Mouse (Mus musculus) cerebellum, postnatal 10 days (tissue): ENCODE data around the gene Ptpre.
"Not testable (repeated sequence)": the region's sequence is repeated elsewhere in the genome, so short reads cannot be mapped to it uniquely, and the experiment has no call there.

Experiments
- DNase-seq, 2 experiments: peaks; one replicate each; pipeline ENCODE4 v3.0.0; 2021; ENCODE audit warnings: mixed read lengths in 2 of 2

The Ptpre gene

DNA sequence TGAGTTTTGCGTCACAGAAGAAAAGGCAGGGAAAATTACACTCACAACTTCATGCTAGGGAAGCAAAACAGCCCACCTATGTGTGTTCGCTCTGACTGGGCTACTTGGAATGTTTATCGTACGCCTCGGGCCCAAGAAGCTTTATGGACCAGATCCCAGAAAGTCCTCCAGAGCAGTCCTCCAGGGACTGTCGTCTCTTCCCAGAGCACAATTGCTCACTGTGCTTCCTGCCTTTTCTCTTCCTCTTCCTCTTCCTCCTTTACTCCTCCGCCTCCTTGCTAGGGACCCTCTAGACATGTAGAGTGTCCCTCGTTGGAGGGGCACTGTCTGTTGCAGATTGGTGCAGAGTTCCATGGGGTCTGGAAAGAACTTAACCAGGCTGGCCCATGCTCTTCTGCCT lies 111.5 kb downstream of the Ptpre start:
- DNase-seq: no peak

DNA sequence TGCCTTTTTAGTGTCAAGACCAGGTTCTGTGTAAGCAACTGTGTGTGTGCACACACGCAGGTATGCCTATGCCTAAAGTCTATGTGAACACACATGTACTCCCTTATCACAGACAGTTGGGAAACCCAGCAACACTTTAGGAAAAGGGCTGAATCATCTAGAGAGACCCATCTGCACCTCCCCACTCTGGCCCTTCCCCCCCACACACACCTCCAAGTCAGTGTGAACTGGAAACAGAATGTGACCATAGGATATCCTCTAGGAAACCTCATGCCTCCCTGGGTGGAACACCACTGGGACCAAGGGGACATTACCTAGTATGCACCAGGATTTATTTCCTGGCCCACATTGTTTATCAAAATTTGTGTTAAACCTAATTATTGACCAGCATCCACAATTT lies 112.0 kb downstream of the Ptpre start:
- no peak for DNase-seq

DNA sequence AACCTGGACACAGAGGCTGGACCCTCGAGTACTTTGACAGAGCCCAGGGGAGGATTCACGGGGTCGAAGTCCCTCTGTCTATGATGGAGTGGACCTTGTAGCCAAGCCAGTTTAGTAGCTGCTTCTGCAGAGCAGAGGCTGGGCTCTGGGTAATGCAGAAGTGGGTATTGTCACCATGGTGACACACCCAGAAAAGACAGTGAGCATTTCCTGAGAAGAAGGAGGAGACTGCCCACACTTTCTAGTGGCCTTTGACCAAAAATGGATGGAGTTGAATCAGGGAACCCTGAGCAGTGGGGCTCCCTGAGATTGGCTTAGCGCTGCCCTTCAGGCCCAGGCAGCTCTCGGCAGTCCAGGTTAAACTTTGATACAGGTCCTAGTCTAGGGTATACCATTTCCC lies 112.8 kb downstream of the Ptpre start:
- DNase-seq: no peak

DNA sequence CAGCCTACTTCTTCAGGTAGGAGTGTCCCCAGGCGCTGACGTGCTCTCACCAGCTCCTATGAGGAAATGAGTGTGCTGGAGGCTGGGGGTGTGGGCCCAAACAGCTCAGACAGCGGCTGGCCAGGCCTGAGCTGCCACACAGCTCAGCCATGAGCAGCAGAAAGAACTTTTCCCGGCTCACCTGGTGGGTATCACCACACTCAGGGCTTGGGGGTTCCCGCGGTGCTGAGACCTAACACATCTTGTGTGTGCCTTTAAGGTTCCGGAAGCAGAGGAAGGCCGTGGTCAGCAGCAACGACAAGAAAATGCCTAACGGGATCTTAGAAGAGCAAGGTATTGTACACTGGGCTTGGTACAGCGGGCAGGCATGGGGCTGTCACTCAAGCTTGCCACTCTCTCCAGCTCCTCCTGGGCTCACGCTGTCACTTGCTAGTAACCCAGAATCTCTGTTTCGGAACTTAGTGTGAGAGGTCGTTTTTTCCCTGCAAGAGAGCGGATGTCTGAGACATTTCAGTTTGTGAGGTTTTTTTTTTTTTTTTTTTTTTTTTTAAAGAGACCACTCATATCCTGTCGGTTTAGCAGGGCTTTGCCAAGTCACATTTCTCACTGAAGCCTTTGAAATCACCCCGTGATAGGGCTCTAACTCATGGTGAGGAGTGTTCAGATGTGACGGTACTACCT lies 114.7 kb downstream of the Ptpre start:
- no peak for DNase-seq

DNA sequence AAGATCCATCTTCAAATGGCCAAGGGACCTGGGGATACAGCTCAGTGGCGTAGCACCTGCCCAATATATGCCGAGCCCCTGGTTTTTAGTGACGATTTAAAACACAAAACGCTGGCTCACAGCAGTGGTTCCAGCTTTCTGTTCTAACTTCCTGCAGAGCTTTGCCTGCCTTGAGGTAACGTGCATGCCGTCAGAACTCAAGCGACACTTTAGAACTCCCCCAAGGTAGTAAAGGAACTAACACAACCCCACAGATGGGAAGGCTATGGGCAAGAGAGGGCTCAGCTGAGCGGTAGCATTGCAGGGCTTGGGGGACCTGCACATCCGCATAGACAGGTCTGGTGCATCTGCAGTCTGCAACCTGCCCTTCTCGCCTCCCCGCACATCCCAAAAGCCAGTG lies 115.5 kb downstream of the Ptpre start:
- DNase-seq: no peak

DNA sequence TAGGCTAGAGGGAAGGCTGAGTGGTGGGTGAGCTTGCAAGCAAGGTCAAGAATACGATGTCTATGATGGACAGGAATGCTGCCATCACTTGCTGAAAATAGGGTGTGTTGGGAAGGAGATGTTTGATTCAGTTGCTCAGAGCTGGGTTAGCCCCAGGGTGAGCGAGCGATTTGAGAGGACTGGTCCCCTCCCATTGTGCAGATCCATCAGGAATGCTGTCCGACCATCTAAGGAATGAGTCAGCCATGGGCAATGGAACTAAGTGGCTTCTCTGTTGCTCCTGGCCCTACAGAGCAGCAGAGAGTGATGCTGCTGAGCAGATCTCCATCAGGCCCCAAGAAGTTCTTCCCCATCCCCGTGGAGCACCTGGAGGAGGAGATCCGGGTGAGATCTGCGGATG lies 116.3 kb downstream of the Ptpre start:
- DNase-seq: no peak

DNA sequence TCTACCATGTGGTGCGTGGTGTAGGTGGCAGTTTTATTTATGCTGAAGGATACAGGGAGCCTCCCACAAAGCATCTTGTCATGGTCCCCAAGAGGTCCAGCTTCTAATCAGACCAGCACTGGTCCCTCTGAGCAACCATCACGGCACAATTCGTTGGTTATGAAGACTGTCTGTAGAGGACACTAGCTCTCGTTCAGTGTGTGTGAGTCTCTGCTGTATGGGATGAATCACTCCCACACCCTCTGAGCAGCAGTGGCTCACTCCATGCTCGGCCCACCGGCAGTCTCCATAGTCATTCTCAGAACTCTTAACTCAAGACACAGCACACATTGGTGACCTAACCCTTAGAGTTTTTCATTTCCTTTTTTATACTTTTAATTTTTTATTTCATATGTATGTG lies 117.0 kb downstream of the Ptpre start:
- no peak for DNase-seq

DNA sequence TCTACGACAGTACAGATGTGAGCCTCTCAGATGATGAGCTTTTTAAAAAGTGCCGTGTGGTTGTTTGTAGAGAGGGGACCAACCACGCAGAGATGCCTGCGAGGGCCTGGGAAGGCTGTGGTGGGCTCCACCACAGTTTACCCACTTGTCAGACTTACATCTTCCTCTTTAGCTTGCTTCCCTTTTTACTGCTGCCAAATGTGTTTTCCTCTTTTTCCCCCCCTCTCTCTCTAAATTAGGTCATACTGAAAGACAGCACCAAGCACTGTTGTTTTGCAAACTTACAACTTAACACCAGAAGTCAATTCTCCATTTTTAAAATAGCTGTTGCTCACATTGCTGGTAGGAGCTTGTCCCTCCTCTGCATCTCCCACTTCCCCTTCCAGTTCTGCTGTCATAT lies 117.8 kb downstream of the Ptpre start:
- no peak for DNase-seq

DNA sequence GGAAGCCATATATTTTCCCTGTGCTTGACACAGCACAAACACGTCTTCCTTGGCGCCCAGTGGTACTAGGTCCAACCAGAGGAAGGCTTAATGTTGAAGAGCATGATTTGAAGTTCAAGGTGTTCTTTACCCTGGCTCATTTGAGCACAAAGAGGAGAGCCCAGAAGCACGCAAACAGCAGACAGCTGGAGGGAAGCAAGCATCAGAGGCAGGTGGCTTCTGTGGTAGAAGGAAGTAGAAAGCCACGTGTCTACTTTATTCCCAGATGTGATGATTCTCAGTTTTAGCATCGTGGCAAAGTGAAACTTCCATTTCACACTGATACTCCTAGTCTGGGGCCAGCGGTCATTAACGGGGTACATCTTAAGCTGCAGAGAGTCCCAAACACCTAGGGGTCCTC lies 120.9 kb downstream of the Ptpre start:
- DNase-seq: no peak

DNA sequence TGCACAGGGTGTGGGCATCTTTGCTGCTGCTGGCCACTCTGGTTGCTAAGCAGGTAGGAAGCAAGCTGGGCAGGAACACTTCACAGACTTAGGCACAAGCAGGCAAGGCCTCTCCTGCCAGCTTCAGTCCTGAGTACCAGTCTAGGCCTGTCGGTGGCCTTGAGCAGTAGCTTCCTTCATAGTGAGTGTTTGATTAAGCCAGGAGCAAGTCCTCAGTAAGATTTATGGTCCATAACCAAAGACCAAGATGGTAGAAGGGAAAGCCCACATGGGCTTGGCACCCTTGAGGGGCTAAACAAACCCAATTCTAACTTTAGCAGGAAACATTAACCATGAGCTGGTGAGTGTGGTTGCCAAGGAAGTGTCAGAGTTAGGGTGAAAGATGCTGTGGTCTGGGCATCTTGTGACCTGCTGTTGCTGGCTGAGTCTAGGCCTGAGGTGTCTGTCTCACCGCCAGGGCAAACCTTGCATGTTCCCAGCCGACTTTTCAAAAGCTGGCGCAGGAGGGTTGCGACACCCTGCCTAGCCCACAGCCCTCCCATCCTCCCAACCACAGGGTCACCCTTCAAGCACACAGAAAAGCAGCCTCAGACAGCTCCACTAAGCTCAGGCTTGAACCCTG lies 122.1 kb downstream of the Ptpre start:
- DNase-seq: no peak

DNA sequence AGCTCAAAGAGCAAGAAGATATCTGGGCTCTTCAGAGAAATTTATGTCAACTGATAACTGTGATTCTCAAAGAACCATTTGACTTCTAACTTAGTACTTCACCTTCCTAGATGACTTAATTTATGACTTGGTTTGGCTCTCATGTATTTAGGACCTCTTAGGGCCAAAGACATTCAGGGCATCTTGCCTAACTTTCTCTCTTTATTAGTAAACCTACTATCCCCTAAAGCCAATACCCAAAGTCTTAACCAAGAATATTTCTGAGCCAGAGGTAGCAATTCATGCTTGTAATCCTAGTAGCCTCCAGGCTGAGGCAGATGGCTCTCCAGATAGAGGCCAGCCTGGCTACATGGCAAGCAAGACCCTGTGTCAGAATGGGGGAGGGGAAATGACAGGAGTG lies 123.0 kb downstream of the Ptpre start:
- DNase-seq: peak in 1 of 2 experiments; percentile 45

DNA sequence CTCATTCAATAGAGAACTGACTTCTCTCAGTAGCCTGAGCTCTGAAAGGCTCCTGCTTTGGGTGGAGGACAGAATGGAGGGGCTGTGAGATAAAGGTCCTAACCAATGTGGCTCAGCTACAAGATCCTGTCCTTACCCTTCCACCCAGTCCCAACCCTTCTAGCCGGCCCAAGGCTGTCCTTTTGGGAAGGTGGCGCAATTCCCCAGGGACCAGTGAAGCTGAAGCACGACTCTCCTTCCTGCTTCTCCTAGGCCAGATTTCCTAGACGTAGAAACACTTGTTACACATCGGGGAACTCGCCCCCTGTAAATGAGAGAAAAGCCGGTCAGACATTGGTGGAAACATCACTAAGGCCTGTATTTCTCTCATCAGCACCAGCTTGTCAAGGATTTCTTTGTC lies 126.9 kb downstream of the Ptpre start:
- no peak for DNase-seq

DNA sequence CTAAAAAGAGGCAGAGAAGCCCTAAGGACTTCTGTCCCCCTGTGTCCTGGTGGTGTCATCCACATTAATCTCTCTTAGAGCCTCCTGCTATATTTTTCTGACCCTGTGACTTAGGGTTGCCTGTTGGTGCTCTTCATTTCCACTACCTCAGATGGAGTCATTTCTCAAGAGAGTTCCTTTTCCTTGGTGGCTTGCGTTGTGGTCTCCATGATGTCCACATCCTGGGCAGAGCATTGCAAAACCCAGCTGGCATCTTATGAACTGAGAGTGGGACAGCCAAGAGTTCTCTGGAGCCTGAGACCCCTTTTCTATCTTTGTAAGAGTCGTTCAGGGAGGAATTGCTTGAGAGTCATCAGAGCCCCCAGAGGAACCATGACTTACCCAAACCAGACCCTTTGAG lies 129.0 kb downstream of the Ptpre start:
- no peak for DNase-seq

DNA sequence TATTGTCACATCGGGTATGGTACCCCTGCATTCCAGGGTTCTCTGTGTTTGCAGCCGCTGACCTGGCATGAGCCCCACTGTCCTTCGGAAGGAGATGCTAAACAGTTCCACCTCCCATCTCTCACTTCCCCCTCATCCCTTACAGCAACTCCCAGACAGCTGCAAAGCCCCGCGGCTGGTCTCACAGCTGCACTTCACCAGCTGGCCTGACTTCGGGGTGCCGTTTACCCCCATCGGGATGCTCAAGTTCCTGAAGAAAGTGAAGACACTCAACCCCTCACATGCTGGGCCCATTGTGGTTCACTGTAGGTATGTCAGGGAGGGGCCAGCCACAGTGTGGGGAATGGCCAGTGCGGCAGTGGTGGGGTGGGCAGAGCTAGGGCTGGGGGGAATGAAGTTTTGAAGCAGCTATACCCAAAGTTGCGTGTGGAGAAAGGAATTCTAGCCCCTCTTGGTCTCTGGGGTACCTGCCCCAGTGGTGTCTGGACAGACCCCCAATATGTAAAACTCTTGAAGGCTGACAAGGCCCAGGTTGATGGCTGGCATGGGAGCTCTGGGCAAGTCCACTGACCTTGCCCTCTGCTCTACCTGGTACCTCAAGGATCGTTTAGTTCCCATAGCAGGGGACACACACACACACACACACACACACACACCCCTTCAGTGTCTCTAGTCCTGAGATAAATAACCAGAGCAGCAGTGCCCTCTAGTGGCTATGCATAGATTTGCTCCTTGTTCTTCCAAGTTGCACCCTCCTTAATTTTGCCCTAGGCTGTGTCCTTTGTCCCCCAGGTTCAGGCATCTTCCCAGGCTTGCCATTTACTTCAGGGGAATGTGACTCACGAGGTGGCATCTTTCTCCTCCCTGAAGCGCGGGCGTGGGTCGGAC lies 131.8 kb downstream of the Ptpre start:
- DNase-seq: peak; percentile 81 to 85

DNA sequence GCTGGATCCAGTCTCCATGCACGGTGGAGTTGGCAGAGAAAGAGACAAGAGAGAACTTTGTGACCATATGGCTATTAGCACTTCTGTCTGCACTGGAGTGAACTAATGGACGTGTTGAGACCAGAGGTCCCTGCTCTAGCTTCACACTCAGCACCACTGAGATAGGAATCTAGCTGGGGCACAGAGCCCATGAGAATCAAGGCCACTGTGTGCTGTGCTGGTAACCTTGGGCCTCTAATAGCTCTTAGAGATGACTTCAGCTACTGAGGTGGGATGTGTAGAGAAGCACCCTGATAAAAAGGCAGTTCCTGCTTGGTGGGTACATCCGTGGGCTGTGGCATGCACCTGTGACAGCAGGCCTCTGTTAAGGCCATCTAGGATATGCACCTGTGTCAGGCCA lies 136.3 kb downstream of the Ptpre start:
- no peak for DNase-seq

DNA sequence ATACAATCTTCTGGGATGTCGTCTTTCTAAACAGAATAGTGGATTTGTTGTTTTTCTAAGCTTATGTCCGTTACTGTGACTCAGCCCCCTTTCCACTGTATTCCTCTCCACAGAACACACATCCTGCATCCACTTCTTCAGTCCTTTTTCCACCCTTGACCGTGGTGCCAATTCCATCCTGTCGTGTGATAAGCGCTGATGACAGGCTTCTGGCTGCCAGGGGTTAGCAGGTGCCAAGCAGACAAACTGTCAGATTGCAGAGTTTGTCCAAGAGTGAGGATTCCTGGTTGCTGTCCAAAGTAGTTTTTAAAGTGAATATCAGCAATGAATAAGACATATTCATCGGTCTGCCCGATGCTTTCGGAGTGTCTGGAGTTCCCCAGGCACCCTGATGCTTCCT lies 139.4 kb downstream of the Ptpre start:
- DNase-seq: peak; percentile 68 to 72

DNA sequence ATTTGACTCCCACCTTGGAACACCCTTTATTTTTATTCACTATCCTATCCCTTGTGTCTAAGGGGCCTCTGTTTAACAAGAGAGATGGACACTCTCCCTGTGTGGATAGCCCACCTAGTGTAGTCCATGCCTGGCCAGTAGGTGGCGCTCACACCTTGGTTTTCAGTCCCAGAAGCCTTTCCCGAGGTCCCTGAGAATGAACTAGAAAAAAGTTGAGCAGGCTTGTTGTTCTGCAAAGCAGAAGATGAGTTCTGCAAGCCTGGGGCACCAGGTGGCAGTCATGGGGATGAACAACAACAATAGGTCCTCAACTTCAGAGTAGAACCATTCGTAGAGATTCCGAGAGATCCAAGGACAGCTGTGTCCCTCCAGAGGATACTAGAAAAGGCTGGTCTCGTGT lies 143.1 kb downstream of the Ptpre start:
- DNase-seq: peak; percentile 76 to 77

DNA sequence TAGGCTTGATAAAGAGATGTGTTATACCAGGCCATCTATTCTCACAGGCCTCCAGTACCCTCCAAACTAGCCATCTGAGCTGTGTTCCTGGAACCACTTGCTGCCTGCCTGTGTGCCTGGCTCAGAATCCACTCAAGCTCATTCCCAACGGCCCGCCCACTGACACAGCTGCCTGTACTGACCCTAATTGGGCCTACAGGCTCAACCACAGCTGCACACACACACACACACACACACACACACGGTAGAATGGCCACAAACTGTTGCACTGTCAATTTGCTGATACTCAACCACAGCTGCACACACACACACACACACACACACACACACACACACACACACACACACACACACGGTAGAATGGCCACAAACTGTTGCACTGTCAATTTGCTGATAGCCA lies 146.8 kb downstream of the Ptpre start:
- not testable (repeated sequence) for DNase-seq

DNA sequence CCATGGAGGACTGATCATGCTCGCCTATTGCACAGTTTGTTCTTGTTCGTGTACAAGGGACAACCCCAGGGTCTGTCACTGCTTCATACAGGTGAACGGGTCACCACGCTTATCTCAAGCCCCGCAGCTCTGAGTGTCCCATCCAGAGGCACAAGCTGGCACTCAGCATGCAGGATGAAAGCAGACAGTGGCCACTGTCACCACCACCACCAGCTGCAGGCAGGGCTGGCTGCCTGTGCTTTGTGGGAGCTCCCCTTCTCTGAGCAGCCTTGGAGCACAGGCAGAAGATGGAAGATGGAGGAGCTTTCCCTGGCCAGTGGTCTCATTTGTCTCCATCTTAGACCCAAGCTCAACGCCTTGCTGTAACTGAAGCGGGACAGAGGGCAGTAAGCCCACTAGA lies 147.7 kb downstream of the Ptpre start:
- no peak for DNase-seq

DNA sequence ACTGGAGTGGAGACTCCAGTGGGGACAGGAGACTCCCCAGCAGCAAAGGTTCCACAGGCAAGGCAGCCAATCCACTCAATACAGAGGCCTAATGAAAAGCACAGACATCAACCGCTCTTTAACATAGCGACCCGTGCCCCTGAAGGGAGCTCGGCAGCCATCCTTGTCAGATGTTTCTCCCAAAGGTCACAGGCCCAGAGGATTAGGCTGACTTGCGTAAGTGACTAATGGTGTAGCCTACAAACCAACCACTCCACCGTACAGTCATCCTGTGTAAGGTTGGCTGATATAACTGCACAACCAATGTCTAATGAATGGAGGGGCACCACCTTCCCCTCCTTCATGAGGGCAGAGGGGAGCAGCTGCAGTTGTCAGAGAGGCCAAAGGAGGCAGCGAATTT lies 152.1 kb downstream of the Ptpre start:
- no peak for DNase-seq

DNA sequence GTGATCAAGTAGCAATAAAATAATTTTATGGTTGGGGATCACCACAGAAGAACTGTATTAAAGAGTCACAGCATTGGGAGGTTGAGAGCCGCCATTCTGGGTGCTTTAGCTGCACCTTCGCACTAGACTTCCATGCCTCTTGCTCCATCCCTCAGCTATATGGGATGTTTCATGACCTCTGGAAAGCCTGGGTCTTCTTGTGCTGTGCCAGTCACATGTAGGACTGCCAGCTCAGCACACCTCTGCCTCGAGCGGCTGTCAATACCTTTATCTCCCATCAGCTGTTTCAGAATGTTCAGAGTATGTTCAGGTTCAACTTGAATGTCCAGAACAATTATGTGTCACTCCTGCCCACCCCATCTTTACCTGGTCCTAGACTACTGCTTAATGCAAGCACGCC lies 154.7 kb downstream of the Ptpre start:
- no peak for DNase-seq

DNA sequence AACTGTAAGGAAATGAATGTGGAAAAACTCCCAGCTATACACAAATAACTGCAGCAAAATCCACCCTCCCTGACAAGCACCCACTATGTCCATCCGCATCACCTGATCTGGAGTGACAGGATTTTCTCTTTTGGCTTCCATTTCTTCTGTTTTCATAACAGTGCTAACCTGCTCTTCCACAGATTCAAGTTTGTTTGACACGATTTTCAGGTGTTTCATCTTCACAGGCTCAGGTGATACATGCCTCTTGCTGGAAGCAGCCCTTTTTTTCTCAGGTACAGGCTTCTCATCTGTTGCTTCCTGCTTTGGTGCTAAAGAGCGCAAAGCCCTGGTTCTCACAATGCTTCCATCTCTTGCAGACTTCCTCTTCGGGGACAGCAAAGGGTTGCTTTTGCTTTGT lies 156.8 kb downstream of the Ptpre start:
- no peak for DNase-seq

DNA sequence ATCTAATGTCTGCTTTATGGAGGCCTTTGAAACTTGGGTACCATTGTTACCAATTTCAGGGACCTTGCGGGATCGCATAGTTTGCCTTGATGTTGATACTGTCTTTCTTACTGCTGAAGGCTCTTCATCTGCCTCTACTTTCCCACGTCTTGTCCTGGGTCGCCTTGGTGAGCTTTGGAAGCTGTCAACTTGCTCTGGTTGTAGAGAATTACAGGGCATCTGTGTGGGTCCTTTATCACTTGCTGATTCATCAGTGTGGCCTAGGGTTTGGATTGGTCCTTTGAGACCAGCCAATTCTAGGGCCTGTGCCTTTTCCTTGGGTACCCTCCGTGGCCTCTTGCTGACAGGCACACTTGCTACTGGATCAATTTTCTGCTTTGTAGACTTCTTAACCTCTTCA lies 157.5 kb downstream of the Ptpre start:
- DNase-seq: no peak

DNA sequence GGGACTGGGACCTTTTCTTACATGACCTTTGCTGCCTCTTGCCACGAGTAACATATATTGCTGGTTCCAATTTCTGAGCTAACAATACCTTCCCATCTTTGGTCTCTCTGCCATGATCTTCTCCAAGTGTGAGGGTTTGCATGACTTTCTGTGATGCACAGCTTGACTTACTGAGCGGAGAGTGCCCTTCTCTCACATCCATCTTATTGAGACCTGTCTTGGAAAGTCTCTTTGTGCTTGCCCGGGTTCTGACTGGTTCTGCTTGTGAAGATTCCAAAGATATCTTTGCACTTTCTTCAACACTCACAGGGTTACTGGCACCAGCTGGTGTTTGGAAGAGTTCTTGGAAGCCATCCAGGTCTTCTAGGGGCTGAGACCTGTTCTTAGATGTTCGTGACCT lies 158.8 kb downstream of the Ptpre start:
- DNase-seq: no peak
